Mouse (Mus musculus): Measurements from ENCODE around the gene Usp53.

DNA sequence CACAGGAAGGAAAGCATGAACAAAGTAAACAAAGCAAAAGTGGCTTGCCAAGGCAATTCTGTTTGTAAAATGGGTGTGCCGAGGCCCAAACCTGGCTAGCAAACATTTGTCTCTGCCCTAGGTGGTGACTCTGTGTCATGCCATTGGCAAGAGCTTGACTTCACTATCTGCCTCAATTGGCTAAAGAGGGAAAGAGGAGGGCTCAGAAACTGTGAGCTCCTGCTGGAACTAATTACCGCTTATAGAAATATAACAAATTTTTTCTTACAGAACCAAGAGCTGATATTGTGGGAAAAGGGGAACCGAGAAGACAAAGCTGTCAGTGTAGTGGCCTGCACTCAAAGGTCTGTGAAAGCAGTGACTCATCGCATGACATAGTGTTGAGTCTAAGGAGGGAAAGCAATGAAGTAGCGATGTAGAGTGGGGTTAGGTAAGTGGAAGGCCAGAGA is 95.9 kb downstream of the Usp53 start:
- TF ChIP-seq CEBPB (IDR thresholded peaks at IDR 0.05; ENCODE audit: low read depth) (no peak), CTCF (IDR thresholded peaks at IDR 0.05; ENCODE audit: control insufficient read depth, insufficient read depth, insufficient read length) (no peak), MAX (IDR thresholded peaks at IDR 0.05) (peak; percentile 55), USF1 (IDR thresholded peaks at IDR 0.05; ENCODE audit: low read depth) (no peak)
